Mouse (Mus musculus): Measurements from ENCODE around the gene Itga2. TPM values are rescaled to one million over a fixed set of nuclear protein-coding genes. Genes with fewer than 3 reads are reported as not detected.

The Itga2 gene
- 1.3 and 1.4 TPM in 2 replicates for polyA plus RNA-seq (2016; fragmentation: Nextera tagmentation; extraction: Ambion mirVana)

GRCm38 (mm10) chr13:114931775-114932294 lies at the start of gene Itga2:
Gene Itga2 (minus strand): TSS chr13:114932100.
- ATAC-seq (ENCODE audit: low FRiP score), result peak; percentile 88
- peaks cover 11% of the 10 kb centered on the region for H3K27me3 ChIP-seq

GRCm38 (mm10) chr13:114980831-114981419 lies 49.0 kb upstream of the Itga2 start:
- no peak overlapping the region for H3K27ac ChIP-seq
- whole genome bisulfite sequencing, result 42% methylated on average over 9 of the region's 10 CpGs
- ATAC-seq (ENCODE audit: low FRiP score), result peak; percentile 65; the same call in 1 of the 2 replicates

More at GRCm38 (mm10) chr13:114931775-114932294, at the start of gene Itga2:
- peaks cover 15% of the 10 kb centered on the region for H3K4me1 ChIP-seq
- H3K9ac ChIP-seq, result peak within 1 kb of the TSS; percentile 44; the same call in 1 of the 2 replicates
- H3K36me3 ChIP-seq (replicated peaks), result no peaks in the 10 kb centered on the region
- peak within 1 kb of the TSS; percentile 42 for H3K4me3 ChIP-seq (replicated peaks)
- H3K27ac ChIP-seq, result no peak within 1 kb of the TSS
- 2% methylated on average over 28 of the region's 28 CpGs for WGBS
- peak within 1 kb of the TSS; percentile 84 for H3K4me2 ChIP-seq
- H3K9me3 ChIP-seq, result no peaks in the 10 kb centered on the region

GRCm38 (mm10) chr13:114974484-114975042 lies 42.7 kb upstream of the Itga2 start:
- Histone ChIP-seq H3K4me1 (no peaks in the 10 kb centered on the region), H3K9me3 (no peaks in the 10 kb centered on the region), H3K36me3 (replicated peaks) (no peaks in the 10 kb centered on the region), H3K27ac (no peak overlapping the region), H3K27me3 (no peaks in the 10 kb centered on the region), H3K4me3 (replicated peaks) (no peak overlapping the region), H3K9ac (no peak overlapping the region), H3K4me2 (no peak overlapping the region)
- WGBS, result 74% methylated on average over 6 of the region's 6 CpGs
- ATAC-seq (ENCODE audit: low FRiP score), result no peak

More at GRCm38 (mm10) chr13:114980831-114981419, 49.0 kb upstream of the Itga2 start:
- Histone ChIP-seq H3K9ac (no peak overlapping the region), H3K4me1 (no peaks in the 10 kb centered on the region), H3K4me3 (replicated peaks) (no peak overlapping the region), H3K27me3 (no peaks in the 10 kb centered on the region), H3K9me3 (no peaks in the 10 kb centered on the region), H3K36me3 (replicated peaks) (no peaks in the 10 kb centered on the region), H3K4me2 (no peak overlapping the region)

GRCm38 (mm10) chr13:114971905-114972304 lies 40.0 kb upstream of the Itga2 start:
- no peak overlapping the region for H3K4me3 ChIP-seq (replicated peaks)
- no peak for ATAC-seq (ENCODE audit: low FRiP score)
- 92% methylated on average over 3 of the region's 3 CpGs for WGBS

GRCm38 (mm10) chr13:114964233-114964632 lies 32.3 kb upstream of the Itga2 start:
- Histone ChIP-seq H3K4me1 (no peaks in the 10 kb centered on the region), H3K9ac (no peak overlapping the region), H3K4me3 (replicated peaks) (no peak overlapping the region), H3K27me3 (no peaks in the 10 kb centered on the region), H3K4me2 (no peak overlapping the region), H3K27ac (no peak overlapping the region), H3K9me3 (no peaks in the 10 kb centered on the region), H3K36me3 (replicated peaks) (no peaks in the 10 kb centered on the region)
- 38% methylated on average over 2 of the region's 2 CpGs for WGBS
- ATAC-seq (ENCODE audit: low FRiP score), result peak; percentile 89

More at GRCm38 (mm10) chr13:114971905-114972304, 40.0 kb upstream of the Itga2 start:
- no peaks in the 10 kb centered on the region for H3K27me3 ChIP-seq
- H3K9ac ChIP-seq, result no peak overlapping the region
- no peak overlapping the region for H3K27ac ChIP-seq
- no peaks in the 10 kb centered on the region for H3K36me3 ChIP-seq (replicated peaks)
- H3K4me2 ChIP-seq, result no peak overlapping the region
- no peaks in the 10 kb centered on the region for H3K9me3 ChIP-seq
- H3K4me1 ChIP-seq, result no peaks in the 10 kb centered on the region

GRCm38 (mm10) chr13:114954516-114954915 lies 22.6 kb upstream of the Itga2 start:
- no peaks in the 10 kb centered on the region for H3K36me3 ChIP-seq (replicated peaks)

GRCm38 (mm10) chr13:114933541-114933940 lies 1.6 kb upstream of the Itga2 start:
- Histone ChIP-seq H3K9me3 (no peaks in the 10 kb centered on the region), H3K27me3 (peaks cover 11% of the 10 kb centered on the region), H3K4me3 (replicated peaks) (no peak overlapping the region), H3K36me3 (replicated peaks) (no peaks in the 10 kb centered on the region), H3K27ac (no peak overlapping the region), H3K4me2 (no peak overlapping the region), H3K4me1 (peaks cover 15% of the 10 kb centered on the region), H3K9ac (no peak overlapping the region)
- WGBS, result 88% methylated on average over 7 of the region's 7 CpGs
- ATAC-seq (ENCODE audit: low FRiP score), result no peak

More at GRCm38 (mm10) chr13:114954516-114954915, 22.6 kb upstream of the Itga2 start:
- Histone ChIP-seq H3K4me3 (replicated peaks) (no peak overlapping the region), H3K9me3 (no peaks in the 10 kb centered on the region), H3K9ac (no peak overlapping the region), H3K27ac (no peak overlapping the region), H3K4me2 (no peak overlapping the region), H3K27me3 (no peaks in the 10 kb centered on the region), H3K4me1 (no peaks in the 10 kb centered on the region)
- no peak for ATAC-seq (ENCODE audit: low FRiP score)

- Histone ChIP-seq H3K36me3 (replicated peaks) (no peaks in the 10 kb centered on the region), H3K4me1 (peaks cover 15% of the 10 kb centered on the region), H3K27ac (no peak overlapping the region), H3K27me3 (peaks cover 11% of the 10 kb centered on the region), H3K4me2 (peak overlapping the region; percentile 84), H3K4me3 (replicated peaks) (peak overlapping the region; percentile 42), H3K9me3 (no peaks in the 10 kb centered on the region), H3K9ac (peak overlapping the region; percentile 44; the same call in 1 of the 2 replicates)
- 1% methylated on average over 10 of the region's 10 CpGs for WGBS
- peak; percentile 62; the same call in 1 of the 2 replicates for ATAC-seq (ENCODE audit: low FRiP score)
Measured at GRCm38 (mm10) chr13:114930996-114931649, 777 bp downstream of the Itga2 start.

- H3K27ac ChIP-seq, result no peak overlapping the region
- no peak overlapping the region for H3K4me3 ChIP-seq (replicated peaks)
- peaks cover 4% of the 10 kb centered on the region; the same call in 1 of the 2 replicates for H3K9me3 ChIP-seq
- 95% methylated on average over 1 of the region's 1 CpGs for WGBS
- H3K36me3 ChIP-seq (replicated peaks), result no peaks in the 10 kb centered on the region
- no peaks in the 10 kb centered on the region for H3K27me3 ChIP-seq
- ATAC-seq (ENCODE audit: low FRiP score), result no peak
- H3K4me2 ChIP-seq, result no peak overlapping the region
- H3K9ac ChIP-seq, result no peak overlapping the region
- peaks cover 20% of the 10 kb centered on the region for H3K4me1 ChIP-seq
Measured at GRCm38 (mm10) chr13:114924785-114925184, 7.1 kb downstream of the Itga2 start.

GRCm38 (mm10) chr13:114923331-114923730 lies 8.6 kb downstream of the Itga2 start:
- Histone ChIP-seq H3K9me3 (peaks cover 5% of the 10 kb centered on the region; the same call in 1 of the 2 replicates), H3K36me3 (replicated peaks) (no peaks in the 10 kb centered on the region), H3K27ac (peak overlapping the region; percentile 81), H3K9ac (no peak overlapping the region), H3K4me2 (peak overlapping the region; percentile 29), H3K4me1 (peaks cover 20% of the 10 kb centered on the region), H3K4me3 (replicated peaks) (no peak overlapping the region), H3K27me3 (no peaks in the 10 kb centered on the region)
- WGBS, result 12% methylated on average over 9 of the region's 9 CpGs
- peak; percentile 97 for ATAC-seq (ENCODE audit: low FRiP score)

GRCm38 (mm10) chr13:114915767-114916166 lies 16.1 kb downstream of the Itga2 start:
- no peak for ATAC-seq (ENCODE audit: low FRiP score)
- no peak overlapping the region for H3K4me2 ChIP-seq
- H3K9ac ChIP-seq, result no peak overlapping the region
- WGBS, result 90% methylated on average over 5 of the region's 5 CpGs
- no peaks in the 10 kb centered on the region for H3K27me3 ChIP-seq
- H3K36me3 ChIP-seq (replicated peaks), result no peaks in the 10 kb centered on the region
- peaks cover 5% of the 10 kb centered on the region; the same call in 1 of the 2 replicates for H3K9me3 ChIP-seq
- no peaks in the 10 kb centered on the region for H3K4me1 ChIP-seq
- H3K27ac ChIP-seq, result no peak overlapping the region
- no peak overlapping the region for H3K4me3 ChIP-seq (replicated peaks)

GRCm38 (mm10) chr13:114914963-114915362 lies 16.9 kb downstream of the Itga2 start:
- ATAC-seq (ENCODE audit: low FRiP score), result no peak
- H3K9me3 ChIP-seq, result peaks cover 3% of the 10 kb centered on the region; the same call in 1 of the 2 replicates
- H3K36me3 ChIP-seq (replicated peaks), result no peaks in the 10 kb centered on the region
- no peak overlapping the region for H3K4me3 ChIP-seq (replicated peaks)
- no peak overlapping the region for H3K4me2 ChIP-seq
- H3K27ac ChIP-seq, result no peak overlapping the region
- no peaks in the 10 kb centered on the region for H3K4me1 ChIP-seq
- no peak overlapping the region for H3K9ac ChIP-seq
- no peaks in the 10 kb centered on the region for H3K27me3 ChIP-seq
- 91% methylated on average over 4 of the region's 4 CpGs for WGBS

Data from forebrain, embryonic 12.5 days (tissue).